In genomic region chr1:172481540-172482280, GRCm38 (mm10) we compare ENCODE assay signal across 8 mouse cellular contexts. TPM values are rescaled to one million over a fixed set of nuclear protein-coding genes. Genes with fewer than 3 reads are reported as not detected.
A peak's percentile ranks its signal among the peaks of the same experiment; 100 is the strongest.
DNase-seq lines count a peak whose midpoint lies in the region; ATAC-seq and TF ChIP-seq lines count a peak whose summit lies in the region.

TSS of gene Igsf9 (plus strand) at chr1:172481788.

- peak within 1 kb of the TSS; percentile 43; the same call in 1 of the 2 replicates for H3K9ac ChIP-seq in embryonic facial prominence, embryonic 15.5 days
- peak within 1 kb of the TSS; percentile 58 for H3K9ac ChIP-seq in kidney, embryonic 14.5 days (ENCODE audit: low read depth, low read length)
- H3K9ac ChIP-seq in limb, embryonic 14.5 days (ENCODE audit: low read depth, low read length, severe bottlenecking): peak within 1 kb of the TSS; percentile 65
- peak within 1 kb of the TSS; percentile 71 for H3K9ac ChIP-seq in midbrain, embryonic 16.5 days (ENCODE audit: low read depth, low read length)

- H3K4me2 ChIP-seq in embryonic facial prominence, embryonic 15.5 days (replicated peaks): peak within 1 kb of the TSS; percentile 74
- peak within 1 kb of the TSS; percentile 81 for H3K4me2 ChIP-seq in kidney, embryonic 14.5 days (replicated peaks; ENCODE audit: low read depth, low read length)
- H3K4me2 ChIP-seq in limb, embryonic 14.5 days (replicated peaks; ENCODE audit: low read depth, low read length, severe bottlenecking): peak within 1 kb of the TSS; percentile 90
- peak within 1 kb of the TSS; percentile 80 for H3K4me2 ChIP-seq in midbrain, embryonic 16.5 days (ENCODE audit: low read length)

- H3K9me3 ChIP-seq in erythroblast, embryonic 14.5 days (ENCODE audit: control insufficient read depth, low read length): no peaks in the 10 kb centered on the region
- H3K9me3 ChIP-seq in embryonic facial prominence, embryonic 15.5 days (replicated peaks): no peaks in the 10 kb centered on the region
- no peaks in the 10 kb centered on the region for H3K9me3 ChIP-seq in heart, embryonic 10.5 days
- no peaks in the 10 kb centered on the region for H3K9me3 ChIP-seq in kidney, embryonic 14.5 days (ENCODE audit: control insufficient read depth, low read length)
- no peaks in the 10 kb centered on the region for H3K9me3 ChIP-seq in limb, embryonic 14.5 days (ENCODE audit: control insufficient read depth, low read length)
- H3K9me3 ChIP-seq in midbrain, embryonic 16.5 days (replicated peaks; ENCODE audit: control insufficient read depth, low read length, poor library complexity, severe bottlenecking): no peaks in the 10 kb centered on the region

- peaks cover 3% of the 10 kb centered on the region; the same call in 1 of the 2 replicates for H3K4me1 ChIP-seq in erythroblast, embryonic 14.5 days (ENCODE audit: control insufficient read depth)
- peaks cover 49% of the 10 kb centered on the region for H3K4me1 ChIP-seq in embryonic facial prominence, embryonic 15.5 days
- H3K4me1 ChIP-seq in heart, embryonic 10.5 days: peaks cover 41% of the 10 kb centered on the region
- H3K4me1 ChIP-seq in kidney, embryonic 14.5 days (ENCODE audit: control insufficient read depth, insufficient read depth, low read length): peaks cover 34% of the 10 kb centered on the region
- peaks cover 19% of the 10 kb centered on the region for H3K4me1 ChIP-seq in limb, embryonic 14.5 days (ENCODE audit: control insufficient read depth, insufficient read depth, low read length)
- H3K4me1 ChIP-seq in midbrain, embryonic 16.5 days (ENCODE audit: control insufficient read depth, insufficient read depth, low read length): peaks cover 39% of the 10 kb centered on the region

- DNase-seq in heart, embryonic 10.5 days (ENCODE audit: low spot score): peak; percentile 96
- DNase-seq in limb, embryonic 14.5 days (ENCODE audit: low spot score): peak; percentile 97
- DNase-seq in spleen, postnatal 10 days (ENCODE audit: low spot score in 2 of 2): peak; percentile 46 to 88

- peak within 1 kb of the TSS; percentile 35 for H3K4me3 ChIP-seq in erythroblast, embryonic 14.5 days (replicated peaks)
- peak within 1 kb of the TSS; percentile 55 for H3K4me3 ChIP-seq in embryonic facial prominence, embryonic 15.5 days (replicated peaks)
- peak within 1 kb of the TSS; percentile 65 for H3K4me3 ChIP-seq in heart, embryonic 10.5 days
- H3K4me3 ChIP-seq in kidney, embryonic 14.5 days (ENCODE audit: low read length): peak within 1 kb of the TSS; percentile 67
- H3K4me3 ChIP-seq in limb, embryonic 14.5 days (replicated peaks; ENCODE audit: low read length): peak within 1 kb of the TSS; percentile 63
- peak within 1 kb of the TSS; percentile 64 for H3K4me3 ChIP-seq in midbrain, embryonic 16.5 days (ENCODE audit: low read depth, low read length)

- no peak for ATAC-seq in erythroblast, adult 5-6 weeks (replicated peaks; ENCODE audit: low FRiP score, poor library complexity, severe bottlenecking)
- peak; percentile 92 for ATAC-seq in embryonic facial prominence, embryonic 15.5 days (ENCODE audit: insufficient number of reproducible peaks, low FRiP score, low TSS enrichment, low read depth)
- peak; percentile 95 for ATAC-seq in kidney, embryonic 14.5 days (ENCODE audit: low FRiP score, low TSS enrichment)
- ATAC-seq in limb, embryonic 14.5 days (ENCODE audit: low FRiP score, low read depth): peak; percentile 96
- ATAC-seq in midbrain, embryonic 16.5 days: peak; percentile 95

- H3K27ac ChIP-seq in embryonic facial prominence, embryonic 15.5 days (replicated peaks): peak within 1 kb of the TSS; percentile 77
- peak within 1 kb of the TSS; percentile 78 for H3K27ac ChIP-seq in heart, embryonic 10.5 days
- peak within 1 kb of the TSS; percentile 73 for H3K27ac ChIP-seq in kidney, embryonic 14.5 days (ENCODE audit: low read depth, low read length)
- H3K27ac ChIP-seq in limb, embryonic 14.5 days (replicated peaks; ENCODE audit: low read depth, low read length): no peak within 1 kb of the TSS
- H3K27ac ChIP-seq in midbrain, embryonic 16.5 days (ENCODE audit: low read length): peak within 1 kb of the TSS; percentile 74

- under 1% methylated on average over 37 of the region's 38 CpGs for WGBS in embryonic facial prominence, embryonic 15.5 days
- under 1% methylated on average over 38 of the region's 38 CpGs for WGBS in heart, embryonic 10.5 days
- WGBS in kidney, embryonic 14.5 days: under 1% methylated on average over 38 of the region's 38 CpGs
- WGBS in limb, embryonic 14.5 days: 1% methylated on average over 36 of the region's 38 CpGs
- under 1% methylated on average over 38 of the region's 38 CpGs for WGBS in midbrain, embryonic 16.5 days

- H3K27me3 ChIP-seq in erythroblast, embryonic 14.5 days (ENCODE audit: control insufficient read depth): peaks cover 32% of the 10 kb centered on the region
- H3K27me3 ChIP-seq in embryonic facial prominence, embryonic 15.5 days: no peaks in the 10 kb centered on the region
- peaks cover 44% of the 10 kb centered on the region for H3K27me3 ChIP-seq in heart, embryonic 10.5 days (ENCODE audit: insufficient read depth, poor library complexity, severe bottlenecking)
- no peaks in the 10 kb centered on the region for H3K27me3 ChIP-seq in kidney, embryonic 14.5 days (ENCODE audit: control insufficient read depth, insufficient read depth, low read length)
- H3K27me3 ChIP-seq in limb, embryonic 14.5 days (ENCODE audit: control insufficient read depth, insufficient read depth, low read length): no peaks in the 10 kb centered on the region
- H3K27me3 ChIP-seq in midbrain, embryonic 16.5 days (ENCODE audit: control insufficient read depth, insufficient read depth, low read depth, low read length): no peaks in the 10 kb centered on the region

- TF ChIP-seq POLR2A in limb, embryonic 14.5 days (IDR thresholded peaks at IDR 0.05; ENCODE audit: borderline replicate concordance, extremely low read depth, insufficient read depth, insufficient read length): no peak

- H3K36me3 ChIP-seq in erythroblast, embryonic 14.5 days (ENCODE audit: control insufficient read depth): no peaks in the 10 kb centered on the region
- no peaks in the 10 kb centered on the region for H3K36me3 ChIP-seq in embryonic facial prominence, embryonic 15.5 days
- H3K36me3 ChIP-seq in heart, embryonic 10.5 days: peaks cover 13% of the 10 kb centered on the region
- H3K36me3 ChIP-seq in kidney, embryonic 14.5 days (ENCODE audit: control insufficient read depth, insufficient read depth, low read length): peaks cover 5% of the 10 kb centered on the region; the same call in 1 of the 2 replicates
- H3K36me3 ChIP-seq in limb, embryonic 14.5 days (ENCODE audit: control insufficient read depth, insufficient read depth, low read length): no peaks in the 10 kb centered on the region
- no peaks in the 10 kb centered on the region for H3K36me3 ChIP-seq in midbrain, embryonic 16.5 days (ENCODE audit: control insufficient read depth, insufficient read depth, low read length)

RNA-seq across cellular contexts. Expression of gene Igsf9, which starts in this region (rescaled TPM):
- not detected in 2 replicates for polyA plus RNA-seq in erythroblast, embryonic 14.5 days (2012)
- not detected in 2 replicates for total RNA-seq in erythroblast, adult 5-6 weeks (2015; ENCODE audit: low replicate concordance)
- total RNA-seq in erythroblast, adult 5-6 weeks (2017; ENCODE audit: low replicate concordance): not detected in 2 replicates
- polyA plus RNA-seq in embryonic facial prominence, embryonic 15.5 days (2015; fragmentation: Nextera tagmentation; extraction: Ambion mirVana): 58.4 and 61.0 TPM in 2 replicates
- polyA plus RNA-seq in heart, embryonic 10.5 days (2016; fragmentation: Nextera tagmentation; extraction: Ambion mirVana): 13.7 and 37.5 TPM in 2 replicates
- polyA plus RNA-seq in kidney, embryonic 14.5 days (2014; fragmentation: Nextera tagmentation; extraction: Ambion mirVana): 37.8 and 41.8 TPM in 2 replicates
- polyA plus RNA-seq in limb, embryonic 14.5 days (2012; rRNA removed): 62.0 and 85.1 TPM in 2 replicates
- polyA plus RNA-seq in limb, embryonic 14.5 days (2014; fragmentation: Nextera tagmentation; extraction: Ambion mirVana): 29.6 and 35.0 TPM in 2 replicates
- polyA plus RNA-seq in midbrain, embryonic 16.5 days (2015; fragmentation: Nextera tagmentation; extraction: Ambion mirVana): 73.0 and 74.4 TPM in 2 replicates

Comparison
In these comparisons a context has a peak if more than half of its experiments do, and no peak if none do; other contexts are left out.
1. RNA of gene Igsf9 (polyA plus RNA-seq): 73.0 to 74.4 TPM in midbrain, embryonic 16.5 days, 29.6 to 85.1 TPM in limb, embryonic 14.5 days, 58.4 to 61.0 TPM in embryonic facial prominence, embryonic 15.5 days, 37.8 to 41.8 TPM in kidney, embryonic 14.5 days and 13.7 to 37.5 TPM in heart, embryonic 10.5 days; not detected in erythroblast, embryonic 14.5 days; every median in the first group is over 10 times any median in the second.
2. Peak in every context shown above with its lines, with median percentiles within 50 percentile points of each other: H3K4me3 ChIP-seq, H3K4me2 ChIP-seq, H3K9ac ChIP-seq and DNase-seq.